Mouse (Mus musculus): ENCODE measurements around the gene Trim33. TPM values are rescaled to one million over a fixed set of nuclear protein-coding genes. Genes with fewer than 3 reads are reported as not detected.

Trim33 gene
- polyA plus RNA-seq (2012; rRNA removed): 10.8 and 12.7 TPM in 2 replicates

- peak; percentile 85 for DNase-seq (ENCODE audit: low spot score)
These were observed at the start of gene Trim33 for GRCm38 (mm10) chr3:103279182-103280149. Gene Trim33 (plus strand): TSS chr3:103279293.

DNA sequence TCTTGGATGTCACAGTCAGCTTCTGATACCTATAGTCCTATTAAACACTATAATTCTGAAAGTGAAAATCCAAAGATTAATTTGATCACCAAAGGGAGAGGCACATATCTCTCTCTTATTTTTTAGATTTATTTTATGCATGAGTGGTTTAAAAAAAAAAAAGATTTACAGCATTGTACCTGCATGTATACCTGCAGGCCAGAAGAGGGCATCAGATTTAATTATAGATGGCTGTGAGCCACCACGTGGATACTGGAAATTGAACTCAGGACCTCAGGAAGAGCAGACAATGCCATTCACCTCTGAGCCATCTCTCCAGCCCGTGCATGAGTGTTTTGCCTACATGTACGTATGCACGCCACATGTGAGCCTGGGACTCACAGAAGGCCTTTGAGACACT, 46.7 kb upstream of the Trim33 start:
- no peak for DNase-seq (ENCODE audit: low spot score)

DNA sequence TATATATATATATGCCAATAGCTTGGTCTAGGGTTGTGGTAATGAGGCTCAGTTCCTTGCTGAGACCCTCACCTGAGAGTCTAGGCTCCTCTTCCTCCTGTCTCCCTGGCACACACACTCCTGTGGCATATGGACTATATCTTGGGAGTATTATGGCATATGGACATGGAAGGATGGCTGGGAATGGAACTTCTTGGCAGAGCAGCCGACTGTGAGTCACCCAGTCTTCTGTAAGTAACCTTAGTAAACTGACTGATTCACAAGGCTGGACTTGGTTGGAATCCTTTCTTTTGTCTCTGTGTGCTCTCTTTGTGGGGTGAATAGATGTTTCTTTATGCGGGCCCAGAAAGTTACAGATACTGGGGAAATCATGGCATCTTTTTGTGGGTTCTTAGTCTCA, 37.6 kb upstream of the Trim33 start:
- DNase-seq (ENCODE audit: low spot score): no peak

GRCm38 (mm10) chr3:103242156-103242555, 36.9 kb upstream of the Trim33 start:
- DNase-seq (ENCODE audit: low spot score): no peak

- no peak for DNase-seq (ENCODE audit: low spot score)
These were observed 35.6 kb upstream of the Trim33 start for GRCm38 (mm10) chr3:103243491-103243890.

DNA sequence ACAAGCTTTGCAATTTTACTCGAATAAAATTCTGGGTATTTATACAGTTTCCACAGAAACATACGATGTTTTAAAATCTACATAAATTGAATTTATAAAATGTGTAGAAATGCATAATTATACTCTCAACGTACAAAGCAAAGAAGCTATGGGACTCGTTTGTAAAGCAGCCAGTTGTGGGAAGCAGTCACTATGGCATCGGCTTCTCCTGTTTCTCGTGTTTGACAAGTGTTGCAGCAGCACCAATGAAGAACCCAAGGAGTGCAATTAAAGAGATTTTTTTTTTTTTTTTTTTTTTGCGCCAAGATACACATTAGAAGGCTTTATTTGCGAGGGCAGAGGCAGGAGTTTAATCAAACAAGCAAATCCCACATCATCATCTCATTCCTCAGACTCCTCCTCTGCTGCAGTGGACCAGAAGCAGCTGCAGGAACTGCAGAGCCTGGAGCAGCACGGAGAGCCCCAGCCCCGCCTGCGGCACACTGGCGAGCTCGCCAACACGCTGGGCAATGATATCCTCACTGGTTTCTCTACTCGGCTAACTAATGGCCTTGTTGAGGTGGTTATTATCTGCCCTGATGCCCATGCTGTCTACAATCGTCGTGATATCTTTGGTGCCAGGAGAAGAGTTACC, 32.3 kb upstream of the Trim33 start:
- DNase-seq (ENCODE audit: low spot score): no peak

DNA sequence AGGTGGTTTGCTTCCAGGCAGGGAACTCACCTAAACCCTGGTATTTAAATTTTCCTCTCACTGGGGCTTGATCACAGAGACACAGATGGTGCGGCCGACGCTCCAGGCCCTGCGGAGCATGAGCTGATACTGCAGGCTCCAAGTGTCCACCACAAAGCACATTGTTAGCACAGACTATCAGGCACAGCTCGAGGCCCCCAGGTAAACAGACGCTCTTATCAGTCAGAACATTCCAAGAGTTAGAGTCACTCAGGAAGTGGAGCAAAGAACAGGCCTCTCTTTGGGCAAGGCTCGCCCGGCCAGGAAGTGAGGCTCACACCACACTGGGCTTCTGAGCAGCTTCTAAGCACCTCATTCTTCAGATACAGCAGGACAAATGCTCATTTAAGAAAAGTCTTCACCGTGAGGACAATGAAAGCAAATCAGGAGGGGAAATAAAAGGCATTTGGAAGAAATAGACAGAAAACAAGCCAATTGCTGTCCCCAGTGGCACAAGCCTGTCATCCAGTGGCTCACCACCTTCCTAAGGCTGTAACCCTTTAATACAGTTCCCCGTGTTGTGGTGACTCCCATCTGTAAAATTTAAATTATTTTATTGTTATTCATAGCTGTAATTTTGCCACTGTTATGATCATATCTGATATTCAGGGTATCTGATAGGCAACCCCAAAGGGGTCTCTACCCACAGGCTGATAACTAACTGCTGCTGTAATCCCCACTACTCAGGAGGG, 22.8 kb upstream of the Trim33 start:
- no peak for DNase-seq (ENCODE audit: low spot score)

DNA sequence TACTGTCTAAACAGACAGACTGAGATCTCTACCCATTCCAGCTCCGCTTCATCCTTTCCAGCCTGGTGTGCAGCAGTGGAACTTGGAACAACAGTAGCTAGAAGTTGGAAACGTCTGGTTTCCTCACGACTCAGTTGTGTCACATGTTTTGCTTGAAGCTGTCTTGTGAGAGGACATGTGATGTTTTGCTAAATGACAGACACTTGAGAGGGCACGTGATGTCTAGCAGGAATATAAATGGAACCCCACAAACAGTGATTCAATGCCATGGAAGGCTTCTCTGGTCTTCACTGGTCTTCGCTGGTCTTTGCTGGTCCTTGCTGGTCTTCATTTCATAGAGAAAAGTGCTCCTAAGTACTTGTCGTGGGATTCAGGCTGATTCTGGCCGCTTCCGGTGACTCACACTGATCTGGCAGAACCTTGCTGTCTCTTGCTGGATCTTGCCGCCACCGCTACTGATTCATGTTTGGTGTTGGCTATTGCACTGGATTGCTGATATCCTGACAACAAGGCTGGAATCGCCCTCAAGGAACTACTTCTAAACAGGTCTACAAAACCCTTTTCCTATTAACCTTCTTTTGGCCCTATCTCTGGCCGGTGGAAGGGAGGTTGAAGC, 16.2 kb upstream of the Trim33 start:
- DNase-seq (ENCODE audit: low spot score): no peak

DNA sequence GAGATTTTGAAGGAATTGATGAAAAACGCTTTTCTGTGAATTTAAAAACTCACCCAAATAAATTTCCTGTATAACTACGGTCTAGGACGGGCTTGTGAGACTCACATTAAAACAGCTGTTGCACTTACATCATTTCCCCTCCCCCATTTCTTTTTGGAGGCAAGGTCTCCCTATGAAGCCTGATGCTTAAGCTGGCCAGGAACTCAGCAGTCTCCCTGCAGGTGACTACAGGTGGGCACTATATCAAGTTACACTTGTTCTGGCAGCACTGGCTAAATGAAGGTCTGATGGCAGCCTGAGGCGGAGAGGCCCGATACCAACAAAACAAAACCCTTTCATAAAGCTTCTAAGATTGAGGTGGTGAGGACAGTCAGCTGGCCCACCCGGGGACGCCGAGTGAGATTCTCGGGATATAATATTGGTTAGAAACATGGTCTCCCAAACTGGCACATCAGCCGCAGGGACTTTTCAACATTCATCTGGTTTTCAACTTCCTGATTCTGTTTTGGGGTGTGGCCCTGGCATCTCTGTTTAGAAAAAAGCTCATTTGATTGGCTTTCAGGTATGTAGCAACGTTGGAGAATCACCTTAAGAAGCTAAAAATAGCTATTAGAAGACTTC, 422 bp upstream of the Trim33 start:
- peak; percentile 34 for DNase-seq (ENCODE audit: low spot score)

DNA sequence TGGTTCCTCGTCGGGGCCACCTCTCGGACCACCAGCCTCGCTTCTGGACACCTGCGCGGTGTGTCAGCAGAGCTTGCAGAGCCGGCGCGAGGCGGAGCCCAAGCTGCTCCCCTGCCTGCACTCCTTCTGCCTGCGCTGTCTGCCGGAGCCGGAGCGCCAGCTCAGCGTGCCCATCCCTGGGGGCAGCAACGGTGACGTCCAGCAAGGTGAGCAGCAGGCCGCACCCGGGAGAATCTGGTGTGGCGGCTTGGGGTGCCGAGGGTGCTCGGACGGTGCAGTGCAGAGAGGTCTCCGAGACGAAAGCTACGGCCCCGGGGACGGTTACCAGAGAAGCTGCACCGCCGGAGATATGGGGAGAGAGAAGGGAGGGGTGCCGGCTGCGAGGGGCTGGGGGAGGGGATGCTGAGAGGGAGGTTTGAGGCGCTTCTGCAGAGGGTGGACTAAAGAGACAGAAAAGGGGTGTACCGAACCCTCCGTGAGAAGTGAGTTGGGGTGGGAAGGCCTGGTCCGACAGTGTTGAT, 1.2 kb downstream of the Trim33 start:
- DNase-seq (ENCODE audit: low spot score): peak; percentile 49

- no peak for DNase-seq (ENCODE audit: low spot score)
These were observed 1.8 kb downstream of the Trim33 start for GRCm38 (mm10) chr3:103280875-103281274.

- DNase-seq (ENCODE audit: low spot score): no peak
These were observed 9.7 kb downstream of the Trim33 start for GRCm38 (mm10) chr3:103288761-103289160.

- DNase-seq (ENCODE audit: low spot score): no peak
These were observed 12.0 kb downstream of the Trim33 start for GRCm38 (mm10) chr3:103291087-103291486.

DNA sequence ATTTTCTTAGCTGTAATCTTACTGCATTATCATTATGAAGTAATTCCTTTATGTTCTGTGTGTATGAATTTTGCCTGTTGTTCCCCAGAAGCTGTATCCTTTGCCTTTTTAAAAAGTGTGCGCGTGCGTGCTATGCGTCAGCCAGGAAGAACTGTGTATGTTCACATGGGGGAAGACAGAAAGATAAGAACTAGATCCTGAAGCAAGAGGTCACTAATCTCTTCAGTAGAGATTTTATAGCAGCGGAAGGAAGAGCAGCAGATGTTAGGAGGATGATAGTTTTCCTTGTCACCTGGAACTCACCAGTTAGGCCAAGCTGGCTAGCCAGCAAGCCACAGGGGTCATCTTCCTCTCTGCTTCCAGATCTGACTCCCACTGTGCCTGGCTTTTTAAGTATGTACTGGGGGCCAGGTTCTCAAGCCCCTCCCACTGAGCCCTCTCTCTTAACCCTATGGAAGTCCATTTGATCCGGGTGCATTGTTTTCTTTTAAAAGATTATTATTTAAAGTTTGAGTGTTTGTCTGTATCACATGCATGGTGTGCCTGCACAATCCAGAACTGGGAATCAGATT, 26.4 kb downstream of the Trim33 start:
- no peak for DNase-seq (ENCODE audit: low spot score)

- DNase-seq (ENCODE audit: low spot score): no peak
These were observed 30.2 kb downstream of the Trim33 start for GRCm38 (mm10) chr3:103309252-103309651.

- no peak for DNase-seq (ENCODE audit: low spot score)
These were observed 30.7 kb downstream of the Trim33 start for GRCm38 (mm10) chr3:103309750-103310149.

- no peak for DNase-seq (ENCODE audit: low spot score)
These were observed 35.2 kb downstream of the Trim33 start for GRCm38 (mm10) chr3:103314291-103314690.

DNA sequence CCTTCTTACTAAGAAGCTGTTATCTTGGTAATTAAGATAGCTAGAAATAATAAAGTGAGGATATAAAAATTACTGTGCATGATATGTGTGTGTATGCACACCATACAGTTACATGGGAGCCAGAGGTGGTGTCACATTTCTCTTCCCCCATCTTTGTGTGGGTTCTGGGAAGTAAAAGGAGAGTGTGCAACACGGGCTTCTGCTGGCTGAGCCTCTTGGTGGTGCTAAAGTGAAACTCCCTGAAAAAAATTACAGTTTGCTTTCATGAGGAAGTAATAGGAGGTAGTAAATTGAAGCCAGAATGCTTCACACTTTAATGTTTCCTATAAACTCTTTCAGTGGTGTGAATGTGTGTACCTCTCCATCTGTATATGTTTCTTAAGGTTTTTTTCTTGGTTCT, 56.3 kb downstream of the Trim33 start:
- DNase-seq (ENCODE audit: low spot score): no peak

DNA sequence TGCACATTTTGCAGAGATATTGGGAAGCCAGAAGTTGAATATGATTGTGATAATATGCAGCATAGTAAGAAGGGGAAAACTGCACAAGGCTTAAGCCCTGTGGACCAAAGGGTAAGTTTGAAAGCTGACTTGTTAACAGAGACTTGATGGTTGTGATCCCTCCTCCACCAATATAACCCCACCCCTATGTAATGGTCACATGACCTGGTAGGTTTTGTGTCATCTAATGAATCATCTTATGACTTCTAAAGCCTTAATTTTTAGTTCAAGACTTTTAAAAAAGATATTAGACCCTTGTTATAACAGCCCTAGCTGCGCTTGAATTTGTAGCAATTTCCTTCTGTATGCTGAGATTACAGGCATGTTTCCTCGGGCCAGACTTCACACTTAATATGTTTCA, 67.6 kb downstream of the Trim33 start:
- DNase-seq (ENCODE audit: low spot score): no peak

GRCm38 (mm10) chr3:103353518-103353917, 74.4 kb downstream of the Trim33 start:
- no peak for DNase-seq (ENCODE audit: low spot score)

- DNase-seq (ENCODE audit: low spot score): no peak
These were observed 74.9 kb downstream of the Trim33 start for GRCm38 (mm10) chr3:103354041-103354440.
